Mouse (Mus musculus): ENCODE measurements at regions not wholly inside any gene's neighbourhood (a gene's known extent, or its start where the extent isn't known, plus 50 kb on each side); places are given as distances from the start of the nearest gene placed in this dataset.

- Histone ChIP-seq H3K27ac (ENCODE audit: insufficient read depth, low read length) (no peak overlapping the region), H3K27me3 (ENCODE audit: control insufficient read depth, insufficient read depth, low read length) (no peaks in the 10 kb centered on the region), H3K4me3 (replicated peaks; ENCODE audit: insufficient read depth, low read depth, low read length) (no peak overlapping the region), H3K4me1 (ENCODE audit: control insufficient read depth, insufficient read depth, low read length) (no peaks in the 10 kb centered on the region)
- TF ChIP-seq POLR2A (IDR thresholded peaks at IDR 0.05; ENCODE audit: borderline replicate concordance, insufficient read depth, low read length) (no peak), CTCF (IDR thresholded peaks at IDR 0.05; ENCODE audit: borderline replicate concordance, insufficient read depth, low read depth, low read length) (no peak)
- DNase-seq: no peak
- WGBS: 96% methylated on average over 3 of the region's 3 CpGs
These were observed 962.2 kb upstream of the Lrrc6 start for GRCm38 (mm10) chr15:67462863-67463262.

GRCm38 (mm10) chr15:67460384-67460783, 959.7 kb upstream of the Lrrc6 start:
- no peaks in the 10 kb centered on the region for H3K27me3 ChIP-seq (ENCODE audit: control insufficient read depth, insufficient read depth, low read length)
- TF ChIP-seq POLR2A (IDR thresholded peaks at IDR 0.05; ENCODE audit: borderline replicate concordance, insufficient read depth, low read length) (no peak), CTCF (IDR thresholded peaks at IDR 0.05; ENCODE audit: borderline replicate concordance, insufficient read depth, low read depth, low read length) (no peak)
- no peak overlapping the region for H3K27ac ChIP-seq (ENCODE audit: insufficient read depth, low read length)
- H3K4me1 ChIP-seq (ENCODE audit: control insufficient read depth, insufficient read depth, low read length): no peaks in the 10 kb centered on the region
- 21% methylated on average over 1 of the region's 1 CpGs for WGBS
- DNase-seq: no peak
- H3K4me3 ChIP-seq (replicated peaks; ENCODE audit: insufficient read depth, low read depth, low read length): no peak overlapping the region

GRCm38 (mm10) chr15:67434284-67434683, 933.6 kb upstream of the Lrrc6 start:
- Histone ChIP-seq H3K27me3 (ENCODE audit: control insufficient read depth, insufficient read depth, low read length) (no peaks in the 10 kb centered on the region), H3K27ac (ENCODE audit: insufficient read depth, low read length) (no peak overlapping the region), H3K4me3 (replicated peaks; ENCODE audit: insufficient read depth, low read depth, low read length) (no peak overlapping the region), H3K4me1 (ENCODE audit: control insufficient read depth, insufficient read depth, low read length) (no peaks in the 10 kb centered on the region)
- DNase-seq: peak; percentile 20 to 21
- no peak for TF ChIP-seq POLR2A (IDR thresholded peaks at IDR 0.05; ENCODE audit: borderline replicate concordance, insufficient read depth, low read length)
- peak; percentile 88 for TF ChIP-seq CTCF (IDR thresholded peaks at IDR 0.05; ENCODE audit: borderline replicate concordance, insufficient read depth, low read depth, low read length)
- 25% methylated on average over 2 of the region's 2 CpGs for WGBS

GRCm38 (mm10) chr15:67423922-67424321, 923.2 kb upstream of the Lrrc6 start:
- no peaks in the 10 kb centered on the region for H3K27me3 ChIP-seq (ENCODE audit: control insufficient read depth, insufficient read depth, low read length)
- H3K4me1 ChIP-seq (ENCODE audit: control insufficient read depth, insufficient read depth, low read length): no peaks in the 10 kb centered on the region
- H3K4me3 ChIP-seq (replicated peaks; ENCODE audit: insufficient read depth, low read depth, low read length): no peak overlapping the region
- no peak for DNase-seq
- no peak overlapping the region for H3K27ac ChIP-seq (ENCODE audit: insufficient read depth, low read length)
- TF ChIP-seq POLR2A (IDR thresholded peaks at IDR 0.05; ENCODE audit: borderline replicate concordance, insufficient read depth, low read length) (no peak), CTCF (IDR thresholded peaks at IDR 0.05; ENCODE audit: borderline replicate concordance, insufficient read depth, low read depth, low read length) (no peak)
- WGBS: 80% methylated on average over 3 of the region's 3 CpGs

- 61% methylated on average over 8 of the region's 8 CpGs for whole genome bisulfite sequencing
- Histone ChIP-seq H3K27me3 (ENCODE audit: control insufficient read depth, insufficient read depth, low read length) (no peaks in the 10 kb centered on the region), H3K4me3 (replicated peaks; ENCODE audit: insufficient read depth, low read depth, low read length) (no peak overlapping the region), H3K4me1 (ENCODE audit: control insufficient read depth, insufficient read depth, low read length) (no peaks in the 10 kb centered on the region), H3K27ac (ENCODE audit: insufficient read depth, low read length) (no peak overlapping the region)
- no peak for TF ChIP-seq POLR2A (IDR thresholded peaks at IDR 0.05; ENCODE audit: borderline replicate concordance, insufficient read depth, low read length)
- no peak for TF ChIP-seq CTCF (IDR thresholded peaks at IDR 0.05; ENCODE audit: borderline replicate concordance, insufficient read depth, low read depth, low read length)
- no peak for DNase-seq
These were observed 921.7 kb upstream of the Lrrc6 start for GRCm38 (mm10) chr15:67422277-67422953.

GRCm38 (mm10) chr15:67420776-67421175, 920.1 kb upstream of the Lrrc6 start:
- H3K27ac ChIP-seq (ENCODE audit: insufficient read depth, low read length): no peak overlapping the region
- WGBS: 40% methylated on average over 6 of the region's 6 CpGs
- no peak overlapping the region for H3K4me3 ChIP-seq (replicated peaks; ENCODE audit: insufficient read depth, low read depth, low read length)
- H3K4me1 ChIP-seq (ENCODE audit: control insufficient read depth, insufficient read depth, low read length): no peaks in the 10 kb centered on the region
- TF ChIP-seq CTCF (IDR thresholded peaks at IDR 0.05; ENCODE audit: borderline replicate concordance, insufficient read depth, low read depth, low read length): no peak
- DNase-seq: no peak
- no peaks in the 10 kb centered on the region for H3K27me3 ChIP-seq (ENCODE audit: control insufficient read depth, insufficient read depth, low read length)

- Histone ChIP-seq H3K4me1 (ENCODE audit: control insufficient read depth, insufficient read depth, low read length) (no peaks in the 10 kb centered on the region), H3K27ac (ENCODE audit: insufficient read depth, low read length) (no peak overlapping the region), H3K27me3 (ENCODE audit: control insufficient read depth, insufficient read depth, low read length) (no peaks in the 10 kb centered on the region), H3K4me3 (replicated peaks; ENCODE audit: insufficient read depth, low read depth, low read length) (no peak overlapping the region)
- TF ChIP-seq POLR2A (IDR thresholded peaks at IDR 0.05; ENCODE audit: borderline replicate concordance, insufficient read depth, low read length) (no peak), CTCF (IDR thresholded peaks at IDR 0.05; ENCODE audit: borderline replicate concordance, insufficient read depth, low read depth, low read length) (no peak)
- no peak for DNase-seq
- 96% methylated on average over 1 of the region's 1 CpGs for WGBS
These were observed 919.0 kb upstream of the Lrrc6 start for GRCm38 (mm10) chr15:67419733-67420132.

- TF ChIP-seq CTCF (IDR thresholded peaks at IDR 0.05; ENCODE audit: borderline replicate concordance, insufficient read depth, low read depth, low read length): no peak
- TF ChIP-seq POLR2A (IDR thresholded peaks at IDR 0.05; ENCODE audit: borderline replicate concordance, insufficient read depth, low read length): no peak
These were observed 917.0 kb upstream of the Lrrc6 start for GRCm38 (mm10) chr15:67417742-67418163.

More at GRCm38 (mm10) chr15:67417742-67418163, 917.0 kb upstream of the Lrrc6 start:
- no peak overlapping the region for H3K27ac ChIP-seq (ENCODE audit: insufficient read depth, low read length)
- no peaks in the 10 kb centered on the region for H3K4me1 ChIP-seq (ENCODE audit: control insufficient read depth, insufficient read depth, low read length)
- H3K4me3 ChIP-seq (replicated peaks; ENCODE audit: insufficient read depth, low read depth, low read length): no peak overlapping the region
- no peaks in the 10 kb centered on the region for H3K27me3 ChIP-seq (ENCODE audit: control insufficient read depth, insufficient read depth, low read length)
- WGBS: 97% methylated on average over 2 of the region's 2 CpGs
- no peak for DNase-seq
